Mouse (Mus musculus) lung, postnatal 0 days (tissue): ENCODE results near the gene Cog5.

Source experiments
- CTCF ChIP-seq: IDR thresholded peaks from 2 replicates; pipeline ENCODE4 v1.5.1; 2016; ENCODE audit warnings: antibody characterized with exemption, mild to moderate bottlenecking
- EP300 ChIP-seq: IDR thresholded peaks from 2 replicates; pipeline ENCODE4 v1.6.1; 2016; ENCODE audit warnings: antibody characterized with exemption, mild to moderate bottlenecking, control low read depth

DNA sequence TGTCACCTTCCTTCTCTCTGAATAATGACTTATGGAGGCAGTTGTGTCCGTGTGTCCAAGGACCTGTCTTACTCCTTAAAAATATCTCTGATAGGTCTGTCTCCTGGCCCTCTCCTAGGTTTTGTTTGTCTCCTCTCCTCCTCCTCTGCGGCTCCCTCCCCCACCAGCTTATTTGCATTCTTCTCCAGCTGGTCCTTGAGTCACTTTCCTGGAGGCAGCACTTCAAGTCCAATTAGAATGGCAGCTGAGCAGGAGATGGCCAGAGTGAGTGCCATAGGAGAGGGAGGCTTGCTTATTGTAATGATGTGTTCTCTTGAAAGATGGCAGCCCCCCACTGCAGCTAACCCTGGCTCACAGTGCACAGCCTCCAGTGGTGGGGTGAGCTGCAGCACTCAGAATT lies 241.2 kb downstream of the Cog5 start:
- no peak for TF ChIP-seq CTCF
- TF ChIP-seq EP300: no peak
